Mouse (Mus musculus) olfactory bulb, adult 2 months (tissue): ENCODE measurements around the gene Abcf3.

ENCODE experiments used
- CTCF ChIP-seq: fragments of 200-500 bp; IDR thresholded peaks from 2 replicates; pipeline ENCODE4 v1.5.1; 2012; ENCODE audit warnings: low read depth, mild to moderate bottlenecking, low read length, moderate library complexity; ENCODE audit not compliant: insufficient read depth
- POLR2A ChIP-seq: fragments of 200-500 bp; IDR thresholded peaks from 2 replicates; pipeline ENCODE4 v1.6.1; 2012; ENCODE audit warnings: mild to moderate bottlenecking, low read depth, low read length, moderate library complexity; ENCODE audit not compliant: insufficient read depth

GRCm38 (mm10) chr16:20596687-20597441 lies 48.5 kb downstream of the Abcf3 start:
- TF ChIP-seq CTCF (no peak), POLR2A (no peak)
